Mouse (Mus musculus) hindbrain, postnatal 0 days (tissue): ENCODE data around the gene Mtmr6. TPM values are rescaled to one million over a fixed set of nuclear protein-coding genes. Genes with fewer than 3 reads are reported as not detected.

Source experiments
- ATAC-seq: fragments of 200-750 bp; cut with Nextera tagmentation; 2 replicates; pipeline ENCODE4 v1.8.0; 2017; ENCODE audit warnings: mild to moderate bottlenecking, moderate TSS enrichment, moderate library complexity
- DNase-seq: peaks from one replicate; pipeline ENCODE4 v3.0.0-alpha.2; 2015; ENCODE audit warnings: low spot score
- H3K27ac ChIP-seq: fragments of 300-500 bp; sonication (generic); 2 replicates; pipeline ENCODE4 v1.5.1; 2014; ENCODE audit warnings: mild to moderate bottlenecking
- H3K27me3 ChIP-seq: fragments of 300-500 bp; sonication (generic); 2 replicates; pipeline ENCODE4 v1.6.1; 2014; ENCODE audit warnings: low read length, mixed read lengths; ENCODE audit not compliant: insufficient read depth
- H3K36me3 ChIP-seq: fragments of 300-500 bp; sonication (generic); 2 replicates; pipeline ENCODE4 v1.6.1; 2014; ENCODE audit warnings: low read length, mixed read lengths; ENCODE audit not compliant: insufficient read depth
- H3K4me1 ChIP-seq: fragments of 300-500 bp; sonication (generic); 2 replicates; pipeline ENCODE4 v1.6.1; 2014; ENCODE audit warnings: antibody characterized with exemption, low read length, mixed read lengths; ENCODE audit not compliant: insufficient read depth
- H3K4me2 ChIP-seq: fragments of 300-500 bp; sonication (generic); 2 replicates; pipeline ENCODE4 v1.6.1; 2014; ENCODE audit warnings: low read depth, mild to moderate bottlenecking, low read length, moderate library complexity, mixed read lengths
- H3K4me3 ChIP-seq: fragments of 300-500 bp; sonication (generic); 2 replicates; pipeline ENCODE4 v1.5.1; 2014; ENCODE audit warnings: low read length
- H3K9ac ChIP-seq: fragments of 300-500 bp; sonication (generic); replicated peaks from 2 replicates; pipeline ENCODE4 v1.6.1; 2014; ENCODE audit warnings: mild to moderate bottlenecking, low read length, moderate library complexity, mixed read lengths
- H3K9me3 ChIP-seq: fragments of 300-500 bp; sonication (generic); 2 replicates; pipeline ENCODE4 v1.6.1; 2016; ENCODE audit warnings: low read length, mixed read lengths
- CTCF ChIP-seq: IDR thresholded peaks from 2 replicates; pipeline ENCODE4 v1.5.1; 2016; ENCODE audit warnings: antibody characterized with exemption, control low read depth, low read depth
- WGBS: fragments of 180-500 bp; shearing (Covaris S2); extraction: QIAGEN DNeasy Blood & Tissue Kit; methylation state at CpG from one replicate; pipeline ENCODE4 v1.1.7; 2014; 5-methylcytosine and 5-hydroxymethylcytosine counted together
- polyA plus RNA-seq: library from polyadenylated mRNA; unstranded; fragments of >200 nt; fragmentation: Nextera tagmentation; extraction: Ambion mirVana; gene quantifications from 2 replicates; pipeline ENCODE4 v1.2.1, GENCODE M21; 2015
- total RNA-seq: library from RNA; depleted of rRNA; stranded (reverse); fragments of >200 nt; gene quantifications from 2 replicates; pipeline ENCODE4 v1.2.3, GENCODE M21; 2014

Mtmr6 gene
- total and polyA plus RNA-seq, 2 experiments from 2014 or later, result 36.7 to 51.6 TPM

DNA sequence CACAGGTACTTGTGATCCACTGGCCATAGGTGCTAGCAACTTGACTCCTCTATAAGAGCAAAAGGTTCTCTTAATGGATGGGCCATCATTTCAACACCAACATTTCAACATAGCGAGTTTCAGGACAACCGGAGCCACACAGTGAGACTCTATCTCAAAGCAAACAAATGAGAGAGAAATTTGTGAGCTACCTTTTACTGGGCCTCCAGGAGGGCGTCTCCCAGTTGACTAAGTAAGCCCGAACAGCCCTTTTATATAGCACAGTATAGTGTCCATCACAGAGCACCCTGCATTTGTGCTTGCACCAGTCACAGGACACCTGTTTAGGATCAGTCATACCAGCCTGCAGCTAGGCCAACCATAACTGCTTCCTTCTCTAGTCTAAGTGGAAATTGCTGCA is 7.9 kb upstream of the Mtmr6 start:
- no peaks in the 10 kb centered on the region for H3K27me3 ChIP-seq
- no peaks in the 10 kb centered on the region for H3K4me1 ChIP-seq
- 84% methylated on average over 4 of the region's 4 CpGs for WGBS
- no peak for ATAC-seq
- H3K36me3 ChIP-seq, result no peaks in the 10 kb centered on the region
- no peak overlapping the region for H3K9ac ChIP-seq
- DNase-seq, result no peak
- no peak overlapping the region for H3K4me3 ChIP-seq
- no peak for TF ChIP-seq CTCF
- no peaks in the 10 kb centered on the region for H3K9me3 ChIP-seq
- no peak overlapping the region for H3K4me2 ChIP-seq
- H3K27ac ChIP-seq, result no peak overlapping the region

DNA sequence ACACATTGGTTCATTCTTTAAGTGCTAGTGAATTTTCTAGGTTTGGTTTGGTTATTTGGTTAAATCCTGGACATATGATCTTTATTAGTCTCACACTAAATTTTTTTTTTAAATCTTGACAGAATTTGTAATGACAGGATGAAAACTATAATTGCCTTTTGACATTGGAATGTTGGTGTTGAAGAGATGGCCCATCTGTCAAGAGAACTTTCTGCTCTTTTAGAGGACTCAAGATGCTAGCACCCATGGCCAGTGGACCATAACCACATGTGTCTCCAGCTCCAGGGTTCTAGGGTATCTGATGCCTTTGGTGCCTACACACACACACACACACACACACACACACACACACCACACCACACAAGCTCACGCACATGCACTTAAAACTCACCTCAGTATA is 7.2 kb upstream of the Mtmr6 start:
- Histone ChIP-seq H3K9ac (no peak overlapping the region), H3K4me1 (no peaks in the 10 kb centered on the region), H3K27ac (no peak overlapping the region), H3K36me3 (no peaks in the 10 kb centered on the region), H3K4me2 (no peak overlapping the region), H3K27me3 (no peaks in the 10 kb centered on the region), H3K9me3 (no peaks in the 10 kb centered on the region), H3K4me3 (no peak overlapping the region)
- no peak for ATAC-seq
- 89% methylated on average over 1 of the region's 1 CpGs for WGBS
- no peak for DNase-seq
- no peak for TF ChIP-seq CTCF

DNA sequence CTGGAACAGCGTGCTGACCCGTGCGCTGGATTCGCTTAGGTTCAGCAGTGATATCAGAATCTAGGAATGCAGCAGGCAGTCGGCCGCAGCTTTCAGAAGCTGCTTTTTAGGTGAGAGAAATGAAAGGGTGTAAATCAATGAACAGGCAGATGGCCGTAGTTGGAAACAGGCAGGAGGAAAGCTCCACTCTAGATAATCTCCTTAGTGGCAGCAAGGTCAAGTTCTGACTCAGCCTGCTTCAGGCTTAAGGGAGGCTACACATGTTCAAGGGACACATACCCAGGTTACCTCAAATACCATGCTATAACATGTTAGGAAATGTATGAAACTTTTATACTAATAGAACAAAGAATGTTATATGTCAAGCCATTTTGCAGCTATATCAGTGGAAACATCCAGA is 2.7 kb upstream of the Mtmr6 start:
- Histone ChIP-seq H3K4me1 (0 out of 2 replicates have a peak, but pooled peaks cover 11% of the 10 kb centered on the region), H3K9me3 (no peaks in the 10 kb centered on the region), H3K9ac (no peak overlapping the region), H3K27me3 (no peaks in the 10 kb centered on the region), H3K27ac (no peak overlapping the region), H3K36me3 (no peaks in the 10 kb centered on the region), H3K4me2 (no peak overlapping the region), H3K4me3 (no peak overlapping the region)
- no peak for ATAC-seq
- DNase-seq, result no peak
- TF ChIP-seq CTCF, result no peak
- WGBS, result 82% methylated on average over 7 of the region's 7 CpGs

DNA sequence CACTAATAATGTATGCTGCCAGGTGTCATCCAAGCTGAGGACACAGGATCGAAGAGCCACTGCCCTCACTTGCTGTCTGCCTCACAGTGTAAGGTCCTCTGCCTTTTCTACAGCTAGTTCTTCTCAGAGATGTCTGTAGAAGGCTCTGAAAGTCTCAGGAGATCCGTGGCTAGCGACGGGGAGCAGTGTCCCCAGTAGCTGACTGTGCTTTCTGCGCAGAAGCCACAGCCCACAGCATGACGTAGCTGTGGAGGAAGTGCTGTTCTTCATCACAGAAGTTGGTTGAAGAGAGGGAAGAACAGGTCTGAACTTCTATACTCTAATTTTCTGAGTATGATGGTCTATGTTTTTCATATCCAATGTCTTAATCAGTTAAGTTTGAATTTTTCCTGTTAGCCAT is 4.3 kb downstream of the Mtmr6 start:
- DNase-seq, result no peak
- WGBS, result 85% methylated on average over 6 of the region's 6 CpGs
- no peaks in the 10 kb centered on the region for H3K9me3 ChIP-seq
- H3K27ac ChIP-seq, result no peak overlapping the region
- no peaks in the 10 kb centered on the region for H3K36me3 ChIP-seq
- no peak overlapping the region for H3K9ac ChIP-seq
- H3K27me3 ChIP-seq, result no peaks in the 10 kb centered on the region
- no peak overlapping the region for H3K4me3 ChIP-seq
- no peak overlapping the region for H3K4me2 ChIP-seq
- ATAC-seq, result no peak
- TF ChIP-seq CTCF, result no peak
- 0 out of 2 replicates have a peak, but pooled peaks cover 11% of the 10 kb centered on the region for H3K4me1 ChIP-seq

DNA sequence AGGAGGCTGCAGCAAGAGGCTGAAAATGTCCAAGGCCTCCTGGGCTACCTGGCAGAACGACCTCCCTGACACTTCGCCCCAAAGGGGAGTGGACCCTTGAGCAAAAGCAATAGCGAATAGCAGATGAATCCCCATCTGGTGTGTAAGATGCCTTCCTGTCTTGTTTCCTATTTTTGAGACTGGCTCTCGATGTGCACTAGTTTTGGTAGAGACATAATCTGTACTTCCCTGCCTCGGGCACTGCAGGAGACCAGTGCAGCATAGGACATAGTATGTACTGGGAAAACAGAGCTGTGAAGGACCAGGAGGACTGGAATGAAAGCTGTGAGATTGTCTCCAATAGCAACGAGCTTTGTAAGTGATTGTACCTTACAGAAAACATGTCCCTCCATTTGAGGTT is 8.3 kb downstream of the Mtmr6 start:
- H3K9me3 ChIP-seq, result no peaks in the 10 kb centered on the region
- DNase-seq, result no peak
- no peaks in the 10 kb centered on the region for H3K4me1 ChIP-seq
- H3K9ac ChIP-seq, result no peak overlapping the region
- 81% methylated on average over 6 of the region's 6 CpGs for WGBS
- 0 out of 2 replicates have a peak overlapping the region, but pooled peaks have one; percentile 41 for H3K27ac ChIP-seq
- H3K27me3 ChIP-seq, result no peaks in the 10 kb centered on the region
- no peak overlapping the region for H3K4me2 ChIP-seq
- TF ChIP-seq CTCF, result no peak
- no peak overlapping the region for H3K4me3 ChIP-seq
- ATAC-seq, result no peak
- no peaks in the 10 kb centered on the region for H3K36me3 ChIP-seq

DNA sequence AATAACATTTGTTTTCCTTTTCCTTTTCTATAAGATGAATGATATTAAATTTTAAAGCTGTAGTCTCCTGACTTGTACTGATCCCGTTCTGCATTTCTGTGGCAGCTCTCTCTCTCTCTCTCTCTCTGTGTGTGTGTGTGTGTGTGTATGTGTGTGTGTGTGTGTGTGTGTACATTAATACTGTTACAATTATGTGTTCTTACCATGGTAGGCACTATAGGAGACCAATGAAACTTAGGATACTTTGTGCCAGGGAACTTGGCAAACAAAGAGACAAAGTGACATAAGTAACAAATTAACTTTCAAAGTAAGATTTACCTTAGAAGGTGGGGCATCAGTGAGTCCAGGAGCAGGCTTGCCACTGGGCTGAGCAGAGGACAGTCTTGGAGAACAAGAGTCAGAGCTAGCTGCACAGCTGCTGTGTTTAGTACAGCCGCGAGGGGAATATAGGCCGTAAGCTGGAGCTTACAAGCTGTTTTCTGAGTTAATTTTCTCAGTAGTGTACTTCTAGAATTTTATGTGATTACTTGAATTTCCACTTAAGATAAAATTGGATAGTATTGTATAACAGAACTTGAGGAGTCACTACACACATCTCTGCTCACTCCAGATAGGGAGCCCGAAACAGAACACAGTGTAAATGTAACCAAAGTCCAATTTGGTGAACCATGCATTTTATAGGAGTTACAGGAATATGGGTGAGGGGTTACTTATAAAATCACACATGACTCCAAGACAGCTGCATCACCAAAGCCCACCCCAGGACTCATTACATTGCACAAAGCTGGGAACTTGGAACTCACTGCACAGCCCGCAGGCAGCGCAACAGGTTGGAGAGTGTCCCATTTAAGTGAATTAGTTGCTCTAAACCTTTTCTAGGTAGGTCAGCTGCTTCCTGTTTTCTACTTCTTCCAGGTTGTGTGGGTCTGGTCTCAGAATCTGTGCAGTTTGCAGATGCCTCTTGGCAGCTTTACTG is 10.6 kb downstream of the Mtmr6 start:
- 91% methylated on average over 7 of the region's 7 CpGs for WGBS
- H3K4me2 ChIP-seq, result no peak overlapping the region
- ATAC-seq, result no peak
- DNase-seq, result no peak
- H3K27ac ChIP-seq, result no peak overlapping the region
- H3K27me3 ChIP-seq, result no peaks in the 10 kb centered on the region
- H3K4me3 ChIP-seq, result no peak overlapping the region
- no peaks in the 10 kb centered on the region for H3K36me3 ChIP-seq
- no peaks in the 10 kb centered on the region for H3K9me3 ChIP-seq
- no peak for TF ChIP-seq CTCF
- H3K9ac ChIP-seq, result no peak overlapping the region
- H3K4me1 ChIP-seq, result no peaks in the 10 kb centered on the region
